Mouse (Mus musculus) liver, adult 2 months (tissue): ENCODE results near the gene Arhgap31.

ENCODE experiments used
- CTCF ChIP-seq: fragments of 200-500 bp; IDR thresholded peaks from 2 replicates; pipeline ENCODE4 v1.5.1; 2011; ENCODE audit warnings: low read depth, low read length, control low read depth
- POLR2A ChIP-seq: fragments of 200-500 bp; IDR thresholded peaks from 2 replicates; pipeline ENCODE4 v1.6.1; 2011; ENCODE audit warnings: low read length, control low read depth; ENCODE audit not compliant: insufficient read depth; ENCODE audit errors: extremely low read depth

DNA sequence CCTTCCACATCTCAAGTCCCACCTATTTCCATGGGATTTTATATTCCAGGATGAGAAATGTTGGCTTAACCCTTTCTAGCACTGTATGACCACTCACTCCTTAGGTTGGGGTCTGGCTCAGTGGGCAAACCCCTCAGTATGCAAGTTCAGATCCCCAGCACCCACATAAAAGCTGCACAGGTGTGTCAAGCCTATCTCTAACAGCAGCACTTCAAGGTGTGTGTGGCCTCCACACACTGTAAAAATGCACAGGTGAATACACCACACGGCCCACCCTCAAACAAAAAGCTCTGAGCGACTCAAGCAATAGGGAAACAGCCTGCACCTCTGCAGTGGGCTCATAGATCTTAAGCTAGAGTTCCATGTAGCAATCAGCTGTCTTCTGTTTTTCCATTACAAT is 117.0 kb downstream of the Arhgap31 start:
- no peak for TF ChIP-seq CTCF
- no peak for TF ChIP-seq POLR2A
